Comparison of ENCODE assay signal across 14 mouse cellular contexts in genomic region chr2:129620881-129621280, GRCm38 (mm10).
"Had no signal": no experiment of that assay in that cellular context is flagged by ENCODE, and none has a peak within 500 bp of the region (broad histone marks: within the 10 kb centered on the region; RNA-seq: fewer than 3 reads in every experiment).

No protein-coding gene starts in this region.

- H3K4me2 ChIP-seq: limb, embryonic 12.5 days; lung, embryonic 14.5 days; midbrain, embryonic 13.5 days; stomach, embryonic 15.5 days had no signal

- DNase-seq: kidney, adult 18-20 months; kidney, postnatal 14 days; liver; lung, embryonic 14.5 days; lung, postnatal 14 days; right cerebral cortex, postnatal 14 days; thymus, adult 18-20 months; thymus, postnatal 14 days had no signal

- H3K9ac ChIP-seq: limb, embryonic 12.5 days; liver, embryonic 14.5 days; lung, embryonic 14.5 days; midbrain, embryonic 13.5 days; stomach, embryonic 15.5 days had no signal

- H3K4me3 ChIP-seq: limb, embryonic 12.5 days; megakaryocyte, embryonic 14.5 days; midbrain, embryonic 13.5 days; stomach, embryonic 15.5 days had no signal

- H3K27me3 ChIP-seq: limb, embryonic 12.5 days; midbrain, embryonic 13.5 days; stomach, embryonic 15.5 days had no signal

- H3K27ac ChIP-seq: limb, embryonic 12.5 days; liver, embryonic 14.5 days; macrophage; midbrain, embryonic 13.5 days; stomach, embryonic 15.5 days had no signal

- H3K9me3 ChIP-seq: limb, embryonic 12.5 days; midbrain, embryonic 13.5 days; stomach, embryonic 15.5 days had no signal

- H3K4me1 ChIP-seq: stomach, embryonic 15.5 days had no signal

- ATAC-seq: midbrain, embryonic 13.5 days had no signal
